7 mouse cellular contexts compared by ENCODE assay signal in genomic region chr4:151044037-151044943, GRCm38 (mm10). TPM values are rescaled to one million over a fixed set of nuclear protein-coding genes. Genes with fewer than 3 reads are reported as not detected.
DNase-seq lines count a peak whose midpoint lies in the region; ATAC-seq lines count a peak whose summit lies in the region.

TSS of gene Per3 (minus strand) at chr4:151044665.

- peak within 1 kb of the TSS; percentile 69 for H3K9ac ChIP-seq in embryonic facial prominence, embryonic 12.5 days
- H3K9ac ChIP-seq in limb, embryonic 11.5 days (ENCODE audit: low read length), result peak within 1 kb of the TSS; percentile 70
- peak within 1 kb of the TSS; percentile 48 for H3K9ac ChIP-seq in midbrain, embryonic 14.5 days (replicated peaks; ENCODE audit: low read length)

- H3K4me2 ChIP-seq in embryonic facial prominence, embryonic 12.5 days (replicated peaks), result peak within 1 kb of the TSS; percentile 97
- H3K4me2 ChIP-seq in limb, embryonic 11.5 days (ENCODE audit: low read depth, severe bottlenecking), result peak within 1 kb of the TSS; percentile 96
- H3K4me2 ChIP-seq in midbrain, embryonic 14.5 days (ENCODE audit: low read length), result peak within 1 kb of the TSS; percentile 98

- peak within 1 kb of the TSS; percentile 36; the same call in 1 of the 2 replicates for H3K27ac ChIP-seq in embryonic facial prominence, embryonic 12.5 days
- peak within 1 kb of the TSS; percentile 5; the same call in 1 of the 2 replicates for H3K27ac ChIP-seq in limb, embryonic 11.5 days (replicated peaks; ENCODE audit: low read depth, low read length)
- H3K27ac ChIP-seq in midbrain, embryonic 14.5 days (replicated peaks; ENCODE audit: low read depth, low read length), result peak within 1 kb of the TSS; percentile 37; the same call in 1 of the 2 replicates

- H3K36me3 ChIP-seq in embryonic facial prominence, embryonic 12.5 days, result peaks cover 20% of the 10 kb centered on the region
- H3K36me3 ChIP-seq in limb, embryonic 11.5 days (ENCODE audit: control insufficient read depth, insufficient read depth, low read length), result no peaks in the 10 kb centered on the region; the same call in 1 of the 2 replicates
- H3K36me3 ChIP-seq in midbrain, embryonic 14.5 days (ENCODE audit: control insufficient read depth, insufficient read depth, low read length), result peaks cover 25% of the 10 kb centered on the region

- DNase-seq in adrenal gland, postnatal 25 days, result peak; percentile 99
- DNase-seq in heart, adult 11 months, result peak; percentile 100
- peak; percentile 99 for DNase-seq in kidney, adult 18-20 months
- peak; percentile 95 for DNase-seq in limb, embryonic 11.5 days (ENCODE audit: low spot score)
- DNase-seq in midbrain, embryonic 14.5 days, result peak; percentile 95
- DNase-seq in spleen, adult 18-20 months, result peak; percentile 91 to 97

- H3K4me3 ChIP-seq in embryonic facial prominence, embryonic 12.5 days, result peak within 1 kb of the TSS; percentile 59
- peak within 1 kb of the TSS; percentile 47 for H3K4me3 ChIP-seq in limb, embryonic 11.5 days (ENCODE audit: low read depth, low read length)
- peak within 1 kb of the TSS; percentile 56 for H3K4me3 ChIP-seq in midbrain, embryonic 14.5 days (replicated peaks; ENCODE audit: low read depth, low read length)

- peaks cover 2% of the 10 kb centered on the region; the same call in 1 of the 2 replicates for H3K4me1 ChIP-seq in embryonic facial prominence, embryonic 12.5 days
- H3K4me1 ChIP-seq in limb, embryonic 11.5 days (ENCODE audit: control insufficient read depth, insufficient read depth, low read length), result peaks cover 3% of the 10 kb centered on the region; the same call in 1 of the 2 replicates
- H3K4me1 ChIP-seq in midbrain, embryonic 14.5 days (ENCODE audit: control insufficient read depth, insufficient read depth, low read length), result peaks cover 4% of the 10 kb centered on the region; the same call in 1 of the 2 replicates

- under 1% methylated on average over 78 of the region's 79 CpGs for WGBS in embryonic facial prominence, embryonic 12.5 days
- WGBS in limb, embryonic 11.5 days, result under 1% methylated on average over 76 of the region's 79 CpGs
- under 1% methylated on average over 78 of the region's 79 CpGs for WGBS in midbrain, embryonic 14.5 days

- H3K27me3 ChIP-seq in embryonic facial prominence, embryonic 12.5 days, result no peaks in the 10 kb centered on the region
- H3K27me3 ChIP-seq in limb, embryonic 11.5 days (ENCODE audit: control insufficient read depth, insufficient read depth, low read length), result no peaks in the 10 kb centered on the region
- peaks cover 9% of the 10 kb centered on the region; the same call in 1 of the 2 replicates for H3K27me3 ChIP-seq in midbrain, embryonic 14.5 days (ENCODE audit: control insufficient read depth, insufficient read depth, low read length)

- ATAC-seq in embryonic facial prominence, embryonic 12.5 days (ENCODE audit: insufficient number of reproducible peaks, insufficient read depth, low FRiP score, low TSS enrichment), result peak; percentile 98
- peak; percentile 98 for ATAC-seq in limb, embryonic 11.5 days (ENCODE audit: insufficient number of reproducible peaks, low FRiP score, low TSS enrichment, low read depth)
- ATAC-seq in midbrain, embryonic 14.5 days (ENCODE audit: low FRiP score, low TSS enrichment), result peak; percentile 96

- H3K9me3 ChIP-seq in embryonic facial prominence, embryonic 12.5 days, result no peaks in the 10 kb centered on the region
- H3K9me3 ChIP-seq in limb, embryonic 11.5 days (ENCODE audit: control insufficient read depth, low read length), result no peaks in the 10 kb centered on the region
- no peaks in the 10 kb centered on the region for H3K9me3 ChIP-seq in midbrain, embryonic 14.5 days (ENCODE audit: control insufficient read depth, low read length)

RNA-seq across cellular contexts. Expression of gene Per3, which starts in this region (rescaled TPM):
- total RNA-seq in adrenal gland, postnatal 25 days (2021), result 29.7 and 55.5 TPM in 2 replicates
- polyA plus RNA-seq in embryonic facial prominence, embryonic 12.5 days (2016; fragmentation: Nextera tagmentation; extraction: Ambion mirVana), result 6.8 and 8.1 TPM in 2 replicates
- 6.7 and 7.5 TPM in 2 replicates for polyA plus RNA-seq in limb, embryonic 11.5 days (2014; fragmentation: Nextera tagmentation; extraction: Ambion mirVana)
- polyA plus RNA-seq in midbrain, embryonic 14.5 days (2014; fragmentation: Nextera tagmentation; extraction: Ambion mirVana), result 2.3 and 2.5 TPM in 2 replicates

Comparison
In these comparisons a context has a peak if more than half of its experiments do, and no peak if none do; other contexts are left out.
1. Peak in every context shown above with its lines: DNase-seq, ATAC-seq, H3K4me3 ChIP-seq and H3K27ac ChIP-seq.